Mouse (Mus musculus): ENCODE results near the gene Tmem236.

Gene Tmem236

GRCm38 (mm10) chr2:14249839-14250564 lies 75.7 kb downstream of the Tmem236 start:
- no peak for DNase-seq (ENCODE audit: low read depth, low spot score)

- no peak for DNase-seq (ENCODE audit: low read depth, low spot score)
Measured at GRCm38 (mm10) chr2:14251938-14252337, 77.6 kb downstream of the Tmem236 start.

- DNase-seq (ENCODE audit: low read depth, low spot score): no peak
Measured at GRCm38 (mm10) chr2:14258345-14258850, 84.1 kb downstream of the Tmem236 start.

- no peak for DNase-seq (ENCODE audit: low read depth, low spot score)
Measured at GRCm38 (mm10) chr2:14262090-14262489, 87.8 kb downstream of the Tmem236 start.

GRCm38 (mm10) chr2:14269160-14269559 lies 94.8 kb downstream of the Tmem236 start:
- no peak for DNase-seq (ENCODE audit: low read depth, low spot score)
